Mouse (Mus musculus) liver, postnatal 0 days (tissue): ENCODE results near the gene Ssb. TPM values are rescaled to one million over a fixed set of nuclear protein-coding genes. Genes with fewer than 3 reads are reported as not detected.

Experiments used
- ATAC-seq: fragments of 200-750 bp; cut with Nextera tagmentation; 2 replicates; pipeline ENCODE4 v1.8.0; 2017; ENCODE audit warnings: mild to moderate bottlenecking, moderate library complexity
- DNase-seq: peaks from one replicate; pipeline ENCODE4 v3.0.0-alpha.2; 2016
- H3K27ac ChIP-seq: fragments of 300-500 bp; sonication (generic); 2 replicates; pipeline ENCODE4 v1.5.1; 2014; ENCODE audit warnings: antibody characterized with exemption, moderate library complexity, mild to moderate bottlenecking, low read depth
- H3K27me3 ChIP-seq: fragments of 300-500 bp; sonication (generic); 2 replicates; pipeline ENCODE4 v1.6.1; 2014; ENCODE audit warnings: low read length, control low read depth, mixed read lengths; ENCODE audit not compliant: insufficient read depth
- H3K36me3 ChIP-seq: fragments of 300-500 bp; sonication (generic); replicated peaks from 2 replicates; pipeline ENCODE4 v1.6.1; 2014; ENCODE audit warnings: mild to moderate bottlenecking, control low read depth, low read length, moderate library complexity, mixed read lengths; ENCODE audit not compliant: insufficient read depth
- H3K4me1 ChIP-seq: fragments of 300-500 bp; sonication (generic); 2 replicates; pipeline ENCODE4 v1.6.1; 2014; ENCODE audit warnings: antibody characterized with exemption, mild to moderate bottlenecking, control low read depth; ENCODE audit not compliant: insufficient read depth
- H3K4me2 ChIP-seq: fragments of 300-500 bp; sonication (generic); 2 replicates; pipeline ENCODE4 v1.6.1; 2014; ENCODE audit warnings: low read depth, mild to moderate bottlenecking, low read length, moderate library complexity, mixed read lengths
- H3K4me3 ChIP-seq: fragments of 300-500 bp; sonication (generic); 2 replicates; pipeline ENCODE4 v1.5.1; 2014; ENCODE audit warnings: low read depth, low read length
- H3K9ac ChIP-seq: fragments of 300-500 bp; sonication (generic); replicated peaks from 2 replicates; pipeline ENCODE4 v1.6.1; 2014; ENCODE audit warnings: mild to moderate bottlenecking, moderate library complexity
- H3K9me3 ChIP-seq: fragments of 300-500 bp; sonication (generic); 2 replicates; pipeline ENCODE4 v1.6.1; 2016; ENCODE audit warnings: mild to moderate bottlenecking, control low read depth, low read length, mixed read lengths
- CTCF ChIP-seq: sonication (generic); IDR thresholded peaks from 2 replicates; pipeline ENCODE4 v1.5.1; 2016; ENCODE audit warnings: antibody characterized with exemption, low read depth
- EP300 ChIP-seq: IDR thresholded peaks from 2 replicates; pipeline ENCODE4 v1.6.1; 2016; ENCODE audit warnings: antibody characterized with exemption, low read depth, mild to moderate bottlenecking
- WGBS: fragments of 180-500 bp; shearing (Covaris S2); extraction: QIAGEN DNeasy Blood & Tissue Kit; methylation state at CpG from one replicate; pipeline ENCODE4 v1.1.7; 2014; ENCODE audit not compliant: insufficient replicate concordance; 5-methylcytosine and 5-hydroxymethylcytosine counted together
- polyA plus RNA-seq: library from polyadenylated mRNA; unstranded; fragments of >200 nt; fragmentation: Nextera tagmentation; extraction: Ambion mirVana; gene quantifications from 2 replicates; pipeline ENCODE4 v1.2.1, GENCODE M21; 2015

Ssb gene
- polyA plus RNA-seq, 1 experiment from 2014 or later: 128 TPM

DNA sequence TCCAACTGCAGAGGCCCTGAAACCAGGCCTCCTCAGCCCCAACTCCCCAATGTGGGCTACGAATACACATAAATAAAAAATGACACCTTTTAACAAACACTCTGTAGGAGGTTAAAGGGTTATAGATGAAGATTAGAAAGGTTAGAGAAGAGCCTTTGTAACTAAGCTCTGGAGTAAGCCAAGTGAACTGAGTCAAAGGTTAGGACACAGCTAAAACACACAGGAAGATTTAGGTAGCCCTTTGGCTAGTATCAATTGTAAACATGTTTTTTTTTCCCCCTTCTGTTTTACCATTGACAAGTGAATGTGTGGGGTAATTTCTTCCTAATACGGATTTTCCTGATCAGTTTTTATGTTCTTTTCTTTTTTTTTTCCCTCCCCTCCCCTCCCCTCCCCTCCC is 51.4 kb downstream of the Ssb start:
- Histone ChIP-seq H3K36me3 (peaks cover 8% of the 10 kb centered on the region), H3K9me3 (no peaks in the 10 kb centered on the region), H3K4me1 (no peaks in the 10 kb centered on the region), H3K27me3 (no peaks in the 10 kb centered on the region), H3K4me2 (no peak overlapping the region), H3K4me3 (no peak overlapping the region), H3K27ac (no peak overlapping the region), H3K9ac (no peak overlapping the region)
- no peak for ATAC-seq
- no peak for DNase-seq
- TF ChIP-seq EP300: no peak
- no peak for TF ChIP-seq CTCF
- whole genome bisulfite sequencing: 66% methylated on average over 2 of the region's 2 CpGs

DNA sequence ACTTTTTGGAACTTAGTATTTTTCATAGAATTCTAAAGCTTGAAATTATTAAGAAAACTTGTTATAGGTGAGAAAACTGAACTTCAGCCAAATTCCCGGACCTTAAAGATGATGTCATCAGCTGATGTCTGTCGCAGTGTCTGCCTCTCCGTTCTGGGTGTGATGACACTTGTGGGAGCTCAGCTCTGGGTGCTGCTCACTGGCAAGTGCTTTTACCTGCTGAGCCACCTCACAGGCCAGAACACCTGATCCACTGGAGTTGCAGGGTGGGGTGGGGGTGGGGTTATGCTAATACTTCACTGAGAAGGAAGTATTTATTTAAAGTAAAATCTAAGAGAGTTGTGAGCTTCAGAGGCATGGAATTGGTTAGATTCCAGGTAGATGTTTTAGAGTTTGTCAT is 55.9 kb downstream of the Ssb start:
- no peaks in the 10 kb centered on the region for H3K4me1 ChIP-seq
- no peaks in the 10 kb centered on the region for H3K9me3 ChIP-seq
- TF ChIP-seq EP300 (no peak), CTCF (no peak)
- DNase-seq: no peak
- no peaks in the 10 kb centered on the region for H3K27me3 ChIP-seq
- H3K36me3 ChIP-seq: peaks cover 30% of the 10 kb centered on the region
- WGBS: 90% methylated on average over 3 of the region's 3 CpGs
- H3K9ac ChIP-seq: no peak overlapping the region
- H3K4me2 ChIP-seq: no peak overlapping the region
- no peak overlapping the region for H3K4me3 ChIP-seq
- ATAC-seq: no peak
- no peak overlapping the region for H3K27ac ChIP-seq

Other genes starting within 250 kb of the Ssb start
- gene Bbs5, start 214.4 kb upstream of the Ssb start, polyA plus RNA-seq: 3.6 and 3.9 TPM in 2 replicates
- 0.11 and 0.54 TPM in 2 replicates for gene Klhl41, start 191.4 kb upstream of the Ssb start, polyA plus RNA-seq
- 6.3 and 6.6 TPM in 2 replicates for gene Fastkd1, start 148.0 kb upstream of the Ssb start, polyA plus RNA-seq
- 55.8 and 59.6 TPM in 2 replicates for gene Ppig, start 139.0 kb upstream of the Ssb start, polyA plus RNA-seq
- 0.29 and 0.30 TPM in 2 replicates for gene Ccdc173, start 72.0 kb upstream of the Ssb start, polyA plus RNA-seq
- 13.0 and 13.5 TPM in 2 replicates for gene Phospho2, start 71.9 kb upstream of the Ssb start, polyA plus RNA-seq
- gene Klhl23, start 39.6 kb upstream of the Ssb start, polyA plus RNA-seq: 3.9 and 5.6 TPM in 2 replicates
- gene Mettl5, start 24.1 kb downstream of the Ssb start, polyA plus RNA-seq: 27.8 and 28.7 TPM in 2 replicates
- 5.7 and 6.0 TPM in 2 replicates for gene Ubr3, start 35.7 kb downstream of the Ssb start, polyA plus RNA-seq
- gene Myo3b, start 177.6 kb downstream of the Ssb start, polyA plus RNA-seq: not detected in 2 replicates